Mouse (Mus musculus) erythroblast, adult 5-6 weeks (primary cell): ENCODE measurements around the gene Fbxw16. TPM values are rescaled to one million over a fixed set of nuclear protein-coding genes. Genes with fewer than 3 reads are reported as not detected.
"Not testable (repeated sequence)": the region's sequence is repeated elsewhere in the genome, so short reads cannot be mapped to it uniquely, and the experiment has no call there.

ENCODE experiments used
- ATAC-seq: replicated peaks from 2 replicates; pipeline ENCODE4 v1.8.0; 2016; ENCODE audit warnings: moderate number of reproducible peaks, mild to moderate bottlenecking, moderate TSS enrichment, inconsistent platforms; ENCODE audit not compliant: poor library complexity, low FRiP score, severe bottlenecking
- total RNA-seq, 2 experiments: library from RNA; stranded (forward) in 1 of 2; stranded (reverse) in 1 of 2; fragments of 150-400 nt in 1 of 2; fragments of 200-764, 138-1000 nt in 1 of 2; gene quantifications; 2 replicates each; pipeline versions ENCODE4 v1.2.3 to v1.2.4; 2015 to 2017; ENCODE audit warnings: low replicate concordance in 2 of 2

The Fbxw16 gene
- not detected in 2 replicates for total RNA-seq (2015; ENCODE audit: low replicate concordance)
- not detected in 2 replicates for total RNA-seq (2017; ENCODE audit: low replicate concordance)

GRCm38 (mm10) chr9:109449040-109449439, at the start of gene Fbxw16:
Gene Fbxw16 (minus strand): TSS chr9:109449140.
- ATAC-seq = no peak

GRCm38 (mm10) chr9:109495775-109496174, 46.8 kb upstream of the Fbxw16 start, which contains the start of gene Fbxw19:
Gene Fbxw19 (minus strand): TSS chr9:109495875.
- not testable (repeated sequence) for ATAC-seq

GRCm38 (mm10) chr9:109432956-109433355, 16.0 kb downstream of the Fbxw16 start:
- ATAC-seq = no peak

GRCm38 (mm10) chr9:109404196-109404595, 44.7 kb downstream of the Fbxw16 start, which contains the start of gene Fbxw22:
Gene Fbxw22 (minus strand): TSS chr9:109404296.
- ATAC-seq = not testable (repeated sequence)

Other genes starting within 250 kb of the Fbxw16 start
- not detected in 2 replicates for gene Fbxw20, start 214.4 kb downstream of the Fbxw16 start, total RNA-seq (2015; ENCODE audit: low replicate concordance)
- not detected in 2 replicates for gene Fbxw20, start 214.4 kb downstream of the Fbxw16 start, total RNA-seq (2017; ENCODE audit: low replicate concordance)
- gene Fbxw14, start 161.5 kb downstream of the Fbxw16 start, total RNA-seq (2015; ENCODE audit: low replicate concordance) = not detected in 2 replicates
- not detected in 2 replicates for gene Fbxw14, start 161.5 kb downstream of the Fbxw16 start, total RNA-seq (2017; ENCODE audit: low replicate concordance)
- gene Fbxw28, start 109.5 kb downstream of the Fbxw16 start, total RNA-seq (2015; ENCODE audit: low replicate concordance) = not detected in 2 replicates
- not detected in 2 replicates for gene Fbxw28, start 109.5 kb downstream of the Fbxw16 start, total RNA-seq (2017; ENCODE audit: low replicate concordance)
- not detected in 2 replicates for gene Fbxw22, start 44.8 kb downstream of the Fbxw16 start, total RNA-seq (2015; ENCODE audit: low replicate concordance)
- gene Fbxw22, start 44.8 kb downstream of the Fbxw16 start, total RNA-seq (2017; ENCODE audit: low replicate concordance) = not detected in 2 replicates
- not detected in 2 replicates for gene Fbxw19, start 46.7 kb upstream of the Fbxw16 start, total RNA-seq (2015; ENCODE audit: low replicate concordance)
- gene Fbxw19, start 46.7 kb upstream of the Fbxw16 start, total RNA-seq (2017; ENCODE audit: low replicate concordance) = not detected in 2 replicates
- not detected in 2 replicates for gene Fbxw15, start 119.1 kb upstream of the Fbxw16 start, total RNA-seq (2015; ENCODE audit: low replicate concordance)
- not detected in 2 replicates for gene Fbxw15, start 119.1 kb upstream of the Fbxw16 start, total RNA-seq (2017; ENCODE audit: low replicate concordance)
- gene Fbxw24, start 176.9 kb upstream of the Fbxw16 start, total RNA-seq (2015; ENCODE audit: low replicate concordance) = not detected in 2 replicates
- not detected in 2 replicates for gene Fbxw24, start 176.9 kb upstream of the Fbxw16 start, total RNA-seq (2017; ENCODE audit: low replicate concordance)
- not detected in 2 replicates for gene Fbxw25, start 215.5 kb upstream of the Fbxw16 start, total RNA-seq (2015; ENCODE audit: low replicate concordance)
- not detected in 2 replicates for gene Fbxw25, start 215.5 kb upstream of the Fbxw16 start, total RNA-seq (2017; ENCODE audit: low replicate concordance)